Mouse (Mus musculus) ovary, postnatal 10 days (tissue): ENCODE measurements at regions not wholly inside any gene's neighbourhood (a gene's known extent, or its start where the extent isn't known, plus 50 kb on each side); places are given as distances from the start of the nearest gene placed in this dataset.

Experiments
- DNase-seq: peaks from one replicate; pipeline ENCODE4 v3.0.0; 2022; ENCODE audit warnings: low spot score

- no peak for DNase-seq
Measured at GRCm38 (mm10) chr14:102619056-102619455, 363.4 kb downstream of the Kctd12 start.

- no peak for DNase-seq
Measured at GRCm38 (mm10) chr14:102615588-102616309, 366.7 kb downstream of the Kctd12 start.

GRCm38 (mm10) chr14:102606055-102606454 lies 376.4 kb downstream of the Kctd12 start:
- no peak for DNase-seq

- no peak for DNase-seq
Measured at GRCm38 (mm10) chr14:102594850-102595249, 387.6 kb downstream of the Kctd12 start.

- no peak for DNase-seq
Measured at GRCm38 (mm10) chr14:102553781-102554180, 428.7 kb downstream of the Kctd12 start.

GRCm38 (mm10) chr14:102552598-102552997 lies 429.8 kb downstream of the Kctd12 start:
- DNase-seq, result no peak

- DNase-seq, result no peak
Measured at GRCm38 (mm10) chr14:102524894-102525577, 457.4 kb downstream of the Kctd12 start.

GRCm38 (mm10) chr14:102516765-102517164 lies 465.7 kb downstream of the Kctd12 start:
- DNase-seq, result no peak

GRCm38 (mm10) chr14:102514527-102514926 lies 467.9 kb downstream of the Kctd12 start:
- DNase-seq, result no peak

- DNase-seq, result no peak
Measured at GRCm38 (mm10) chr14:102512651-102513050, 469.8 kb downstream of the Kctd12 start.

- DNase-seq, result no peak
Measured at GRCm38 (mm10) chr14:102511691-102512383, 470.6 kb downstream of the Kctd12 start.

GRCm38 (mm10) chr14:102510387-102510786 lies 472.1 kb downstream of the Kctd12 start:
- DNase-seq, result peak; percentile 15

GRCm38 (mm10) chr14:102505696-102506321 lies 476.6 kb downstream of the Kctd12 start:
- DNase-seq, result no peak

GRCm38 (mm10) chr14:102497179-102497578 lies 485.3 kb downstream of the Kctd12 start:
- DNase-seq, result no peak

- no peak for DNase-seq
Measured at GRCm38 (mm10) chr14:102492376-102492775, 490.1 kb downstream of the Kctd12 start.

- no peak for DNase-seq
Measured at GRCm38 (mm10) chr14:102491205-102491604, 491.2 kb downstream of the Kctd12 start.

- no peak for DNase-seq
Measured at GRCm38 (mm10) chr14:102477162-102477561, 505.3 kb downstream of the Kctd12 start.

GRCm38 (mm10) chr14:102469326-102469725 lies 513.1 kb downstream of the Kctd12 start:
- no peak for DNase-seq

- no peak for DNase-seq
Measured at GRCm38 (mm10) chr14:102461001-102461400, 521.4 kb downstream of the Kctd12 start.

- no peak for DNase-seq
Measured at GRCm38 (mm10) chr14:102439738-102440137, 542.7 kb downstream of the Kctd12 start.

- DNase-seq, result no peak
Measured at GRCm38 (mm10) chr14:102403397-102404115, 578.9 kb downstream of the Kctd12 start.
